Mouse (Mus musculus): ENCODE results near the gene Apex1. TPM values are rescaled to one million over a fixed set of nuclear protein-coding genes. Genes with fewer than 3 reads are reported as not detected.
"Not testable (repeated sequence)": the region's sequence is repeated elsewhere in the genome, so short reads cannot be mapped to it uniquely, and the experiment has no call there.

The Apex1 gene
- polyA plus RNA-seq, 1 experiment: 20.0 TPM

GRCm38 (mm10) chr14:50955942-50956508 lies 31.3 kb downstream of the Apex1 start, which contains the start of gene Pnp2:
Gene Pnp2 (plus strand): TSS chr14:50955992.
- H3K27me3 ChIP-seq (ENCODE audit: control insufficient read depth, insufficient read depth, low read length); H3K4me1 ChIP-seq (ENCODE audit: control insufficient read depth, insufficient read depth, insufficient read length, low read length): not testable (repeated sequence)
- peak within 1 kb of the TSS; percentile 75 for H3K4me3 ChIP-seq (ENCODE audit: low read depth, low read length)
- H3K27ac ChIP-seq (ENCODE audit: insufficient read depth, low read depth, low read length): peak within 1 kb of the TSS; percentile 98
- WGBS: 1% methylated on average over 19 of the region's 19 CpGs
- peak; percentile 32; the same call in 1 of the 2 replicates for TF ChIP-seq CTCF (IDR thresholded peaks at IDR 0.05; ENCODE audit: extremely low read depth, insufficient read length, insufficient replicate concordance, low read depth, low read length)
- 0 out of 2 replicates have a peak, but pooled peaks have one; percentile 51 for TF ChIP-seq POLR2A (IDR thresholded peaks at IDR 0.05; ENCODE audit: low read depth, low read length)
- H3K36me3 ChIP-seq (ENCODE audit: control insufficient read depth, insufficient read depth, low read length): peaks cover 13% of the 10 kb centered on the region

GRCm38 (mm10) chr14:50956724-50957123 lies 32.0 kb downstream of the Apex1 start:
- not testable (repeated sequence) for H3K36me3 ChIP-seq (ENCODE audit: control insufficient read depth, insufficient read depth, low read length); H3K27me3 ChIP-seq (ENCODE audit: control insufficient read depth, insufficient read depth, low read length); H3K4me1 ChIP-seq (ENCODE audit: control insufficient read depth, insufficient read depth, insufficient read length, low read length)
- WGBS: 37% methylated on average over 6 of the region's 6 CpGs
- peak overlapping the region; percentile 75 for H3K4me3 ChIP-seq (ENCODE audit: low read depth, low read length)
- H3K27ac ChIP-seq (ENCODE audit: insufficient read depth, low read depth, low read length): peak overlapping the region; percentile 98

- peak overlapping the region; percentile 98 for H3K27ac ChIP-seq (ENCODE audit: insufficient read depth, low read depth, low read length)
- H3K4me3 ChIP-seq (ENCODE audit: low read depth, low read length); H3K36me3 ChIP-seq (ENCODE audit: control insufficient read depth, insufficient read depth, low read length); H3K27me3 ChIP-seq (ENCODE audit: control insufficient read depth, insufficient read depth, low read length); H3K4me1 ChIP-seq (ENCODE audit: control insufficient read depth, insufficient read depth, insufficient read length, low read length): not testable (repeated sequence)
- WGBS: 22% methylated on average over 3 of the region's 3 CpGs
Observed at GRCm38 (mm10) chr14:50957146-50957545, 32.4 kb downstream of the Apex1 start.

- not testable (repeated sequence) for H3K36me3 ChIP-seq (ENCODE audit: control insufficient read depth, insufficient read depth, low read length); H3K27ac ChIP-seq (ENCODE audit: insufficient read depth, low read depth, low read length); H3K4me3 ChIP-seq (ENCODE audit: low read depth, low read length); H3K27me3 ChIP-seq (ENCODE audit: control insufficient read depth, insufficient read depth, low read length); H3K4me1 ChIP-seq (ENCODE audit: control insufficient read depth, insufficient read depth, insufficient read length, low read length)
- 87% methylated on average over 5 of the region's 5 CpGs for WGBS
Observed at GRCm38 (mm10) chr14:50958289-50958995, 33.7 kb downstream of the Apex1 start.

GRCm38 (mm10) chr14:50968216-50968980 lies 43.6 kb downstream of the Apex1 start:
- no peak overlapping the region for H3K4me3 ChIP-seq (ENCODE audit: low read depth, low read length)
- TF ChIP-seq CTCF (IDR thresholded peaks at IDR 0.05; ENCODE audit: extremely low read depth, insufficient read length, insufficient replicate concordance, low read depth, low read length) (no peak), POLR2A (IDR thresholded peaks at IDR 0.05; ENCODE audit: low read depth, low read length) (no peak)
- peaks cover 13% of the 10 kb centered on the region for H3K36me3 ChIP-seq (ENCODE audit: control insufficient read depth, insufficient read depth, low read length)
- H3K4me1 ChIP-seq (ENCODE audit: control insufficient read depth, insufficient read depth, insufficient read length, low read length): no peaks in the 10 kb centered on the region; the same call in 1 of the 2 replicates
- 62% methylated on average over 5 of the region's 5 CpGs for WGBS
- H3K27ac ChIP-seq (ENCODE audit: insufficient read depth, low read depth, low read length): no peak overlapping the region
- H3K27me3 ChIP-seq (ENCODE audit: control insufficient read depth, insufficient read depth, low read length): no peaks in the 10 kb centered on the region

GRCm38 (mm10) chr14:50969041-50969440 lies 44.3 kb downstream of the Apex1 start:
- WGBS: 20% methylated on average over 1 of the region's 1 CpGs
- H3K4me3 ChIP-seq (ENCODE audit: low read depth, low read length): no peak overlapping the region
- no peaks in the 10 kb centered on the region; the same call in 1 of the 2 replicates for H3K4me1 ChIP-seq (ENCODE audit: control insufficient read depth, insufficient read depth, insufficient read length, low read length)
- H3K36me3 ChIP-seq (ENCODE audit: control insufficient read depth, insufficient read depth, low read length): peaks cover 11% of the 10 kb centered on the region
- no peaks in the 10 kb centered on the region for H3K27me3 ChIP-seq (ENCODE audit: control insufficient read depth, insufficient read depth, low read length)
- no peak overlapping the region for H3K27ac ChIP-seq (ENCODE audit: insufficient read depth, low read depth, low read length)
- no peak for TF ChIP-seq POLR2A (IDR thresholded peaks at IDR 0.05; ENCODE audit: low read depth, low read length)

- 67% methylated on average over 12 of the region's 12 CpGs for WGBS
- H3K27ac ChIP-seq (ENCODE audit: insufficient read depth, low read depth, low read length): no peak overlapping the region
- no peak overlapping the region for H3K4me3 ChIP-seq (ENCODE audit: low read depth, low read length)
- no peaks in the 10 kb centered on the region; the same call in 1 of the 2 replicates for H3K4me1 ChIP-seq (ENCODE audit: control insufficient read depth, insufficient read depth, insufficient read length, low read length)
- H3K27me3 ChIP-seq (ENCODE audit: control insufficient read depth, insufficient read depth, low read length): no peaks in the 10 kb centered on the region
- H3K36me3 ChIP-seq (ENCODE audit: control insufficient read depth, insufficient read depth, low read length): peaks cover 3% of the 10 kb centered on the region; the same call in 1 of the 2 replicates
- TF ChIP-seq POLR2A (IDR thresholded peaks at IDR 0.05; ENCODE audit: low read depth, low read length) (no peak), CTCF (IDR thresholded peaks at IDR 0.05; ENCODE audit: extremely low read depth, insufficient read length, insufficient replicate concordance, low read depth, low read length) (no peak)
Observed at GRCm38 (mm10) chr14:50969558-50970544, 45.1 kb downstream of the Apex1 start.
